8 mouse cellular contexts compared by ENCODE assay signal in genomic region chr16:10873654-10874053, GRCm38 (mm10). TPM values are rescaled to one million over a fixed set of nuclear protein-coding genes. Genes with fewer than 3 reads are reported as not detected.
A peak's percentile ranks its signal among the peaks of the same experiment; 100 is the strongest.
DNase-seq lines count a peak whose midpoint lies in the region; ATAC-seq and TF ChIP-seq lines count a peak whose summit lies in the region.

No protein-coding gene starts in this region.

- TF ChIP-seq POLR2A in heart, adult 2 months (IDR thresholded peaks at IDR 0.05; ENCODE audit: insufficient read depth, low read depth, low read length), result no peak
- TF ChIP-seq POLR2A in limb, embryonic 14.5 days (IDR thresholded peaks at IDR 0.05; ENCODE audit: borderline replicate concordance, extremely low read depth, insufficient read depth, insufficient read length), result no peak

- H3K79me2 ChIP-seq in heart, adult 2 months (replicated peaks; ENCODE audit: control insufficient read depth, insufficient read depth, low read length), result no peaks in the 10 kb centered on the region

- H3K27me3 ChIP-seq in embryonic facial prominence, embryonic 10.5 days (replicated peaks; ENCODE audit: low read depth, poor library complexity, severe bottlenecking), result no peaks in the 10 kb centered on the region
- H3K27me3 ChIP-seq in heart, adult 2 months (ENCODE audit: control insufficient read depth, insufficient read depth, low read length), result no peaks in the 10 kb centered on the region
- no peaks in the 10 kb centered on the region for H3K27me3 ChIP-seq in kidney, embryonic 14.5 days (ENCODE audit: control insufficient read depth, insufficient read depth, low read length)
- H3K27me3 ChIP-seq in limb, embryonic 14.5 days (ENCODE audit: control insufficient read depth, insufficient read depth, low read length), result no peaks in the 10 kb centered on the region

- H3K9ac ChIP-seq in heart, adult 2 months (ENCODE audit: low read depth, low read length), result no peak overlapping the region
- no peak overlapping the region for H3K9ac ChIP-seq in kidney, embryonic 14.5 days (ENCODE audit: low read depth, low read length)
- H3K9ac ChIP-seq in limb, embryonic 14.5 days (ENCODE audit: low read depth, low read length, severe bottlenecking), result no peak overlapping the region

- no peak overlapping the region for H3K27ac ChIP-seq in embryonic facial prominence, embryonic 10.5 days (replicated peaks)
- H3K27ac ChIP-seq in heart, adult 2 months, result no peak overlapping the region
- no peak overlapping the region for H3K27ac ChIP-seq in kidney, embryonic 14.5 days (ENCODE audit: low read depth, low read length)
- no peak overlapping the region for H3K27ac ChIP-seq in limb, embryonic 14.5 days (replicated peaks; ENCODE audit: low read depth, low read length)

- TF ChIP-seq CTCF in heart, adult 2 months (IDR thresholded peaks at IDR 0.05), result no peak; the same call in 1 of the 2 replicates

- 9% methylated on average over 5 of the region's 5 CpGs for WGBS in embryonic facial prominence, embryonic 10.5 days
- WGBS in heart, adult 2 months, result 0% methylated on average over 5 of the region's 5 CpGs
- 4% methylated on average over 5 of the region's 5 CpGs for WGBS in kidney, embryonic 14.5 days
- WGBS in limb, embryonic 14.5 days, result 4% methylated on average over 5 of the region's 5 CpGs

- intact Hi-C loops in heart, adult 2 months (cut with DNase I), result loop anchor here (1.0 to 5.0 kb wide), 4 partner anchors 161 to 545 kb away; no protein-coding TSS in a partner anchor

- DNase-seq in A20 (ENCODE audit: low read depth, low spot score), result peak; percentile 73
- peak; percentile 80 for DNase-seq in adrenal gland, postnatal 25 days
- DNase-seq in embryonic facial prominence, embryonic 10.5 days (ENCODE audit: low spot score), result peak; percentile 88
- DNase-seq in heart, adult 2 months, result peak; percentile 77 to 88
- DNase-seq in limb, embryonic 14.5 days (ENCODE audit: low spot score), result peak; percentile 85
- peak; percentile 66 to 80 for DNase-seq in spleen, postnatal 14 days (ENCODE audit: low spot score in 2 of 2)

- peak; percentile 98 for TF ChIP-seq EP300 in heart, adult 2 months (IDR thresholded peaks at IDR 0.05; ENCODE audit: insufficient read depth, low read depth, low read length)

- no peaks in the 10 kb centered on the region for H3K36me3 ChIP-seq in embryonic facial prominence, embryonic 10.5 days (replicated peaks)
- H3K36me3 ChIP-seq in heart, adult 2 months (ENCODE audit: control insufficient read depth, insufficient read depth, low read length), result no peaks in the 10 kb centered on the region
- no peaks in the 10 kb centered on the region for H3K36me3 ChIP-seq in kidney, embryonic 14.5 days (ENCODE audit: control insufficient read depth, insufficient read depth, low read length)
- no peaks in the 10 kb centered on the region for H3K36me3 ChIP-seq in limb, embryonic 14.5 days (ENCODE audit: control insufficient read depth, insufficient read depth, low read length)

- no peaks in the 10 kb centered on the region for H3K9me3 ChIP-seq in embryonic facial prominence, embryonic 10.5 days
- no peaks in the 10 kb centered on the region for H3K9me3 ChIP-seq in kidney, embryonic 14.5 days (ENCODE audit: control insufficient read depth, low read length)
- H3K9me3 ChIP-seq in limb, embryonic 14.5 days (ENCODE audit: control insufficient read depth, low read length), result no peaks in the 10 kb centered on the region

- ATAC-seq in kidney, embryonic 14.5 days (ENCODE audit: low FRiP score, low TSS enrichment), result peak; percentile 38; the same call in 1 of the 2 replicates
- ATAC-seq in limb, embryonic 14.5 days (ENCODE audit: low FRiP score, low read depth), result peak; percentile 56; the same call in 1 of the 2 replicates
- peak; percentile 53 for ATAC-seq in monocyte, adult 5-6 weeks (replicated peaks; ENCODE audit: insufficient number of reproducible peaks, low FRiP score, low TSS enrichment, poor library complexity, severe bottlenecking)

- H3K4me1 ChIP-seq in embryonic facial prominence, embryonic 10.5 days, result peaks cover 11% of the 10 kb centered on the region; the same call in 1 of the 2 replicates
- H3K4me1 ChIP-seq in heart, adult 2 months (ENCODE audit: control insufficient read depth, insufficient read depth, low read length), result peaks cover 1% of the 10 kb centered on the region; the same call in 1 of the 2 replicates
- H3K4me1 ChIP-seq in kidney, embryonic 14.5 days (ENCODE audit: control insufficient read depth, insufficient read depth, low read length), result 0 out of 2 replicates have a peak, but pooled peaks cover 3% of the 10 kb centered on the region
- no peaks in the 10 kb centered on the region for H3K4me1 ChIP-seq in limb, embryonic 14.5 days (ENCODE audit: control insufficient read depth, insufficient read depth, low read length)

- H3K4me2 ChIP-seq in kidney, embryonic 14.5 days (replicated peaks; ENCODE audit: low read depth, low read length), result no peak overlapping the region
- H3K4me2 ChIP-seq in limb, embryonic 14.5 days (replicated peaks; ENCODE audit: low read depth, low read length, severe bottlenecking), result no peak overlapping the region

- H3K4me3 ChIP-seq in embryonic facial prominence, embryonic 10.5 days, result no peak overlapping the region
- H3K4me3 ChIP-seq in heart, adult 2 months, result no peak overlapping the region
- no peak overlapping the region for H3K4me3 ChIP-seq in kidney, embryonic 14.5 days (ENCODE audit: low read length)
- no peak overlapping the region for H3K4me3 ChIP-seq in limb, embryonic 14.5 days (replicated peaks; ENCODE audit: low read length)

RNA-seq across cellular contexts. Expression of gene Rmi2, which starts 38.8 kb away (rescaled TPM):
- 1.7 and 2.1 TPM in 2 replicates for total RNA-seq in adrenal gland, postnatal 25 days (2021)
- polyA plus RNA-seq in embryonic facial prominence, embryonic 10.5 days (2016; fragmentation: Nextera tagmentation; extraction: Ambion mirVana), result 4.6 and 4.8 TPM in 2 replicates
- under 1 TPM; 0.26 to 0.30 TPM for total RNA-seq in heart, adult 2 months (2021)
- polyA plus RNA-seq in heart, adult 2 months (2012; rRNA removed), result 0.45 and 0.47 TPM in 2 replicates
- 6.0 and 6.2 TPM in 2 replicates for polyA plus RNA-seq in kidney, embryonic 14.5 days (2014; fragmentation: Nextera tagmentation; extraction: Ambion mirVana)
- polyA plus RNA-seq in limb, embryonic 14.5 days (2012; rRNA removed), result 7.3 and 7.7 TPM in 2 replicates
- 3.2 and 3.4 TPM in 2 replicates for polyA plus RNA-seq in limb, embryonic 14.5 days (2014; fragmentation: Nextera tagmentation; extraction: Ambion mirVana)
- 0.58 TPM in 1 of 3 replicates, not detected in the others for total RNA-seq in monocyte, adult 5-6 weeks (2017)
